Mouse (Mus musculus): ENCODE results near the gene Mgat4b. TPM values are rescaled to one million over a fixed set of nuclear protein-coding genes. Genes with fewer than 3 reads are reported as not detected.

The Mgat4b gene
- polyA plus RNA-seq, 1 experiment from 2014 or later, result 11.9 TPM

DNA sequence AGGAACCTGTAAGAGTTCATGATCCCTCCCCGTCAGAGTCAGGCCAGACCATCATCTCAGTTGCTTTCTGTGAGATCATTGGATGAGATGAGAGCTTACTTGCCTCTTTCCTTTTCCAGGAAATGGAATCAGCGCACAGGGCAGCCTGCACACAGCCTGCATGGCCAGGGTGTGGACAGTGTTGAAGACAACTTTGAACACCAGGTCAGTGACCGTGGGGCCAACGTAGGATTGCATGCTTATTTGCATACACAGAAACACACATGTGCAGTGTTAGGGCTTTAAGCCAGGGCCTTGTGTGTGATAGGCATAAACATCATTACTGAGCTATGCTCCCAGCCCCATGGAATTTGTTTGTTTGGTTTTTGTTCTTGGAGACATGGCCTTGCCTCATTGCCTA, 13.2 kb upstream of the Mgat4b start:
- ATAC-seq (ENCODE audit: low FRiP score, low TSS enrichment), result no peak
- Histone ChIP-seq H3K27me3 (ENCODE audit: insufficient read depth, low read length) (no peaks in the 10 kb centered on the region), H3K4me2 (replicated peaks; ENCODE audit: low read depth, low read length) (no peak overlapping the region), H3K36me3 (ENCODE audit: insufficient read depth, low read length) (peaks cover 42% of the 10 kb centered on the region), H3K27ac (ENCODE audit: low read length) (no peak overlapping the region), H3K9ac (replicated peaks; ENCODE audit: low read length) (no peak overlapping the region), H3K9me3 (ENCODE audit: low read length) (no peaks in the 10 kb centered on the region), H3K4me1 (ENCODE audit: insufficient read depth, low read length) (no peaks in the 10 kb centered on the region), H3K4me3 (ENCODE audit: low read length) (no peak overlapping the region)
- WGBS, result 94% methylated on average over 4 of the region's 4 CpGs

DNA sequence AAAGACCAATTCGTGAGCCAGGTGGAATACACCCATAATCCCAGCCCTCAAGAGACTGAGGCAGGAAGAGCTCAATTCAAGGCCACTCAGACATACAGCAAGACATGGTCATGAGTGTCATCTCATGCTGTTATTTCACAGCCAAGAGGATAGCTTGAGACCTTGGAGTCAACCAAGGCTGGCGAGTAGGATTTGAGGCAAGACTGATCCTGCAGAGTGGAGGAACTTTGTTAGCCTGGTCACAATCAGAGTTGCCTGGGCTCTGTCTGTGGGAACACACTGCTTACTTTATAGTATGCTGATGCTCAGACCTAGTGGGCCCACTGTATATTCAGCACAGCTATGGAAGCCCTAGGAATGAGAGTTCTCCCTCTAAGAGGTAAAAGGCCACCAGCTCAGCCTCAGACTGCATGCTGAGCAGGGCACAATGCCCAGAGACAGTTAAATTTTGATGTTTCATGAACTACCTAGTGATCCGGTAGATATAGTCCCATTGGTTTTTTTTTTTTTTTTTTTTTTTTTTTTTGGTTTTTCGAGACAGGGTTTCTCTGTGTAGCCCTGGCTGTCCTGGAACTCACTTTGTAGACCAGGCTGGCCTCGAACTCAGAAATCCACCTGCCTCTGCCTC, 12.4 kb upstream of the Mgat4b start:
- Histone ChIP-seq H3K4me3 (ENCODE audit: low read length) (no peak overlapping the region), H3K9ac (replicated peaks; ENCODE audit: low read length) (no peak overlapping the region), H3K9me3 (ENCODE audit: low read length) (no peaks in the 10 kb centered on the region), H3K4me2 (replicated peaks; ENCODE audit: low read depth, low read length) (no peak overlapping the region), H3K27me3 (ENCODE audit: insufficient read depth, low read length) (no peaks in the 10 kb centered on the region), H3K4me1 (ENCODE audit: insufficient read depth, low read length) (no peaks in the 10 kb centered on the region), H3K27ac (ENCODE audit: low read length) (no peak overlapping the region), H3K36me3 (ENCODE audit: insufficient read depth, low read length) (peaks cover 49% of the 10 kb centered on the region)
- no peak for ATAC-seq (ENCODE audit: low FRiP score, low TSS enrichment)
- WGBS, result 86% methylated on average over 3 of the region's 5 CpGs

DNA sequence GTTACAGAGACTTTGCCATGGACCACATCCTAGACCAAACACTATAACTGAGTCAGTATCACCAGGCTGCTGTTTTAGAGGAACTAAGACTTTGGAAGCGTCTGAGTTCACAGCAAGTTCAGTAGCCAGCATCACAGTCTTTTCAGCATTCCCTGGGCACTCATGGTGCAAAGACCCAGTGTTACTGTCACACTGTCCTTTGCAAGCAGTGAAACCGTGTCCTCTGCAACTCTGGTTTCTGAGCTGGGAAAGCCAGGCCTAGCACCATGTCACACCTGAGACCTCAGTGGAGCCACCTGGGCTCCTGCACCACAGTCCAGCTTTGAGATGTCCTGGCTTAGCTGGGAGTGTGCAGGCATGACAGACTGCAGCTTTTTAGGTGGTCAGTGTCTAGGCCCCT, 11.8 kb upstream of the Mgat4b start:
- Histone ChIP-seq H3K9me3 (ENCODE audit: low read length) (no peaks in the 10 kb centered on the region), H3K27ac (ENCODE audit: low read length) (no peak overlapping the region), H3K4me2 (replicated peaks; ENCODE audit: low read depth, low read length) (no peak overlapping the region), H3K36me3 (ENCODE audit: insufficient read depth, low read length) (peaks cover 49% of the 10 kb centered on the region), H3K27me3 (ENCODE audit: insufficient read depth, low read length) (no peaks in the 10 kb centered on the region), H3K4me3 (ENCODE audit: low read length) (no peak overlapping the region), H3K4me1 (ENCODE audit: insufficient read depth, low read length) (no peaks in the 10 kb centered on the region), H3K9ac (replicated peaks; ENCODE audit: low read length) (no peak overlapping the region)
- WGBS, result 93% methylated on average over 2 of the region's 2 CpGs
- no peak for ATAC-seq (ENCODE audit: low FRiP score, low TSS enrichment)

DNA sequence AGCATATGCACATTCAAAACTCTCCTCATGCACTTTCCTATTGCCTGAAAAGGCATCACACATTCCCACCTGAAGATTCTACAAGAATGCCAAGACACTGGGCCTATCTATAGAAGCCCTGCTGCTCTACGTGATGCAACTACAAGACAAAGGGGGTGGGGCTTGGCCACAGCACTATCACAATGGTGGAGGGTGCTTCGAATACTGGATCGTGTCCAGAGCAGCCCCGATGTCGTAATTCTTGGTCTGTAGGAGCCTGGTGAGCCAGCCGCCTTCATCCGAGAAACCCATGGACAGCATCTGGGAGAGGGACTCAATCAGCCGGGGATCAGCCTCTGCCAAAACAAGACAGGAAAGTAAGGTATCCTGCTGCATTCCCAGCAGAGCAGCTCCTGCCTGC, 10.1 kb upstream of the Mgat4b start:
- Histone ChIP-seq H3K4me1 (ENCODE audit: insufficient read depth, low read length) (no peaks in the 10 kb centered on the region), H3K9me3 (ENCODE audit: low read length) (no peaks in the 10 kb centered on the region), H3K27ac (ENCODE audit: low read length) (no peak overlapping the region), H3K27me3 (ENCODE audit: insufficient read depth, low read length) (no peaks in the 10 kb centered on the region), H3K4me2 (replicated peaks; ENCODE audit: low read depth, low read length) (no peak overlapping the region), H3K36me3 (ENCODE audit: insufficient read depth, low read length) (peaks cover 65% of the 10 kb centered on the region), H3K9ac (replicated peaks; ENCODE audit: low read length) (no peak overlapping the region), H3K4me3 (ENCODE audit: low read length) (no peak overlapping the region)
- no peak for ATAC-seq (ENCODE audit: low FRiP score, low TSS enrichment)
- WGBS, result 76% methylated on average over 8 of the region's 8 CpGs

DNA sequence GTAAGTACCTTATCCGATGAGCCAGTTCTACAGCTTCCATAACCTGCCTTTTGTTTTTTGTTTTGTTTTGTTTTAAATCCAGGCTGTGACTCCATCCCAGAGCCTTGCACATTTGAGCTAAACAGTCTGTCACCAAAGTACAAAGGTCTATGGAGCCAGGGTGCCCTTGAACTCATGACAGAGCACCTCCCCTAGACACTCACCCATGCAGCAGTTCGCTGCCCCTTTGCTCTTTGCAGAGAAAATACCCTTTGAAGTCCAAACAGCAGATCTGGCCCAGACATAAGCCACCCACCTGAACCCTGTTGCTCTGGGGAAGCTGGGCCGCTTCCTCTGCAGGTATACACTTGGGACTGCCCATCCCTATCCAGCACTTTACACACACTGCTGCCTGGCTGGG, 9.1 kb upstream of the Mgat4b start:
- ATAC-seq (ENCODE audit: low FRiP score, low TSS enrichment), result no peak
- H3K27ac ChIP-seq (ENCODE audit: low read length), result no peak overlapping the region
- 94% methylated on average over 3 of the region's 3 CpGs for WGBS

DNA sequence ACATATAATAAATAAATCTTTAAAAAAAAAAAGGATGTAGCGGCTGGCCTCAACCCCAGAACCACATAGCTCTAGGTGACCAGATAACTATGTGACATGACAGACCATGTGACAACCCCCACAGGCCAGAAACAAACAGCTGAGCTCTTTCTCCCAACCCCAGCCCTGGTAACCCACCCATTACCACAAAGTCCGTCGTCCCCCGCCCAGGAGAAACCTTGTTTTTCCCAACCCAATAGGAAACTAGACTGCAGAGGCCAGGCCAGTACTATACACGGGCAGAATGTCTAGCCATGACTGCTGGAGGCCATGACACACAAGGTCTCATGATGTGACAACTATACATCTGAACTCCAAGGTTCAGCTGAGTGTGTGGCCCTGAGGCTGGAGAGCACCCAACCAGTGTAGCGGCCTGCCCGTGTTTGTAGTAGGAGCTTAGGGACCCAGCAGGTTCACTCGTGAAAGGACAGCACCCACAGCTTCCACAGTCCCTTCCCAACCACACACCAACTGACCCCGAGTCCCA, 7.3 kb upstream of the Mgat4b start:
- Histone ChIP-seq H3K4me1 (ENCODE audit: insufficient read depth, low read length) (0 out of 2 replicates have a peak, but pooled peaks cover 3% of the 10 kb centered on the region), H3K9ac (replicated peaks; ENCODE audit: low read length) (no peak overlapping the region), H3K27ac (ENCODE audit: low read length) (no peak overlapping the region), H3K4me2 (replicated peaks; ENCODE audit: low read depth, low read length) (no peak overlapping the region), H3K27me3 (ENCODE audit: insufficient read depth, low read length) (no peaks in the 10 kb centered on the region), H3K9me3 (ENCODE audit: low read length) (no peaks in the 10 kb centered on the region), H3K36me3 (ENCODE audit: insufficient read depth, low read length) (peaks cover 83% of the 10 kb centered on the region), H3K4me3 (ENCODE audit: low read length) (no peak overlapping the region)
- WGBS, result 91% methylated on average over 9 of the region's 9 CpGs
- ATAC-seq (ENCODE audit: low FRiP score, low TSS enrichment), result no peak

More for the DNA sequence above, 9.1 kb upstream of the Mgat4b start:
- no peaks in the 10 kb centered on the region for H3K27me3 ChIP-seq (ENCODE audit: insufficient read depth, low read length)
- no peak overlapping the region for H3K9ac ChIP-seq (replicated peaks; ENCODE audit: low read length)
- peaks cover 75% of the 10 kb centered on the region for H3K36me3 ChIP-seq (ENCODE audit: insufficient read depth, low read length)
- no peaks in the 10 kb centered on the region for H3K4me1 ChIP-seq (ENCODE audit: insufficient read depth, low read length)
- no peak overlapping the region for H3K4me2 ChIP-seq (replicated peaks; ENCODE audit: low read depth, low read length)
- no peak overlapping the region for H3K4me3 ChIP-seq (ENCODE audit: low read length)
- H3K9me3 ChIP-seq (ENCODE audit: low read length), result no peaks in the 10 kb centered on the region

DNA sequence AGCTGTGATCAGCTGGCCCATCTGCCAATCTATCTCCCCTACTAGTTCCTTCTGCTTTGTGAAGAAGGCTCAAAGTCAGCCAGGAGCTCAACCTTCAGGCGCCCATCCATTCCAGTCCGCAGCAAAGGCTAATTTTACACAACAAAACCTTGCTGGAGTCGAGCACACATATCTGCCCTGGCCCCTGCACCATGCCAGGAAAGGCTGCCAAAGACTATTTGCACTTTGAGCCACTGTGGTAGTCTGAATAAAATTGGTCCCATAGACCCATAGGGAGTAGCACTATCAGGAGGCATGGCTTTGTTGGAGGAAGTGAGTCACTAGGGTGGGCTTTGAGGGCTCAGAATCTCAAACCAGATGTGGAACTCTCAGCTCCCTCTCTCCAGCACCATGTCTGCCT, 5.3 kb upstream of the Mgat4b start:
- H3K9ac ChIP-seq (replicated peaks; ENCODE audit: low read length), result no peak overlapping the region
- H3K27ac ChIP-seq (ENCODE audit: low read length), result no peak overlapping the region
- H3K27me3 ChIP-seq (ENCODE audit: insufficient read depth, low read length), result no peaks in the 10 kb centered on the region
- peaks cover 67% of the 10 kb centered on the region for H3K36me3 ChIP-seq (ENCODE audit: insufficient read depth, low read length)
- H3K9me3 ChIP-seq (ENCODE audit: low read length), result no peaks in the 10 kb centered on the region
- no peak overlapping the region for H3K4me3 ChIP-seq (ENCODE audit: low read length)
- peaks cover 10% of the 10 kb centered on the region for H3K4me1 ChIP-seq (ENCODE audit: insufficient read depth, low read length)
- no peak overlapping the region for H3K4me2 ChIP-seq (replicated peaks; ENCODE audit: low read depth, low read length)
- WGBS, result 90% methylated on average over 3 of the region's 3 CpGs
- ATAC-seq (ENCODE audit: low FRiP score, low TSS enrichment), result no peak

DNA sequence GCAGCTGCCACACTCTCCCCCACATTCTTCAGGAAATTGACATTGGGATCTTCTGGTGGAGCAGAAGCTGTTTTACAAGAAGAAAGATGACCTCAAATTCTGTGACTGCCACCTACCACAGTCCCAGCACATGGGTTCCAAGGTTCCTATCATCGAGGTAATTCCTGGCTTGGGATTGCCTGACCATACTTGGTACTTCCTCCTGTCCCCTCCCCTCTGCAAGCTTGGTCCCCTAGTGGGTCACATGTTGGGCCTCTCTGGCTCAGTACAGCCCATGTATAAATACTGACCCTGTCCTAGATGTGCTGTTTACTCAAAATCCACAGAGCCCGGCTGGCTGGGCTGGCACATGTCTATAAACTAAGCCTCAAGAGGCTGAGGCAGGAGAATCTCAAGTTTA, 4.7 kb upstream of the Mgat4b start:
- H3K27me3 ChIP-seq (ENCODE audit: insufficient read depth, low read length), result no peaks in the 10 kb centered on the region
- H3K9me3 ChIP-seq (ENCODE audit: low read length), result no peaks in the 10 kb centered on the region
- H3K4me1 ChIP-seq (ENCODE audit: insufficient read depth, low read length), result peaks cover 11% of the 10 kb centered on the region
- H3K36me3 ChIP-seq (ENCODE audit: insufficient read depth, low read length), result peaks cover 61% of the 10 kb centered on the region
- no peak overlapping the region for H3K4me3 ChIP-seq (ENCODE audit: low read length)
- WGBS, result 77% methylated on average over 2 of the region's 2 CpGs
- H3K27ac ChIP-seq (ENCODE audit: low read length), result no peak overlapping the region
- no peak for ATAC-seq (ENCODE audit: low FRiP score, low TSS enrichment)
- H3K9ac ChIP-seq (replicated peaks; ENCODE audit: low read length), result no peak overlapping the region
- H3K4me2 ChIP-seq (replicated peaks; ENCODE audit: low read depth, low read length), result no peak overlapping the region

DNA sequence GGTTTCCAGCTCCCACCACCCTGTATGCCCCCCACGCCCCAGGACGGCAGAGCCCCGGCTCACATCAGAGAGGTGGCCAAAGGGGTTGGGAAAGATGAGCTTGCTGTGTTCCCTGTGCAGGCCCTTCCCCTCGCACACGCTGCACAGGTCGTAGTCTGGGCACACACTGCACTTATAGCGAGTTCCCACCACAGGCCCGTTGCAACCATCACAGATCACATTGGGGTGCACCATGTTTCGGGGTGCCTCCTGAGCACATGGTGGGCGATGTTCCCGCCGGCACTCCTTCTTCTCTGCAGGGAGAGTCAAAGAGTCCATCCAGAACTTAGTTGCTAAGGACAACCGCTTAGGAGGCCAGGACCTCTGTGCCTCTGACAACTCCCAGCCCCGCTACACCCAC, 3.3 kb upstream of the Mgat4b start:
- Histone ChIP-seq H3K9me3 (ENCODE audit: low read length) (no peaks in the 10 kb centered on the region), H3K27me3 (ENCODE audit: insufficient read depth, low read length) (no peaks in the 10 kb centered on the region), H3K27ac (ENCODE audit: low read length) (no peak overlapping the region), H3K9ac (replicated peaks; ENCODE audit: low read length) (no peak overlapping the region), H3K4me3 (ENCODE audit: low read length) (no peak overlapping the region), H3K4me2 (replicated peaks; ENCODE audit: low read depth, low read length) (no peak overlapping the region), H3K4me1 (ENCODE audit: insufficient read depth, low read length) (peaks cover 17% of the 10 kb centered on the region), H3K36me3 (ENCODE audit: insufficient read depth, low read length) (peaks cover 48% of the 10 kb centered on the region)
- 94% methylated on average over 14 of the region's 14 CpGs for WGBS
- no peak for ATAC-seq (ENCODE audit: low FRiP score, low TSS enrichment)

DNA sequence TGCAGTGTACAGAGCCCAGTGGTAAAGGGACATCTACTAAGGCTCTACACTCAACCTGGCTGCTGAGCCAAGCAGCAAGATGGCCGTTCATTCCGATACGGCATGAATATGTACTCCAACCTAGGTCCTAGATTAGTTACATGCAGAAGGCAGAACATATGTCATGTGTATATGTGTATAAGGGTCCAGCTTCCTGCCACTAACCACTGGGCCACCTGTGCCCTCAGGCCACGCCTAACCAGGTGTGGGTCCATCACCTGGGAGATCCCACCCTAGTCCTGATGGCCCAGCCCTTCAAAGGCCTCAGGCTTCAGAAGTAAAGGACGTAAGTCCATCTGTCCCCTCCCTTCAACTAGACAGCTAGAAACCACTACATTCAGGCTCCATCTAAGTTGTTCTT, 2.7 kb upstream of the Mgat4b start:
- ATAC-seq (ENCODE audit: low FRiP score, low TSS enrichment), result no peak
- peaks cover 24% of the 10 kb centered on the region for H3K4me1 ChIP-seq (ENCODE audit: insufficient read depth, low read length)
- H3K27me3 ChIP-seq (ENCODE audit: insufficient read depth, low read length), result no peaks in the 10 kb centered on the region
- peaks cover 41% of the 10 kb centered on the region for H3K36me3 ChIP-seq (ENCODE audit: insufficient read depth, low read length)
- H3K4me3 ChIP-seq (ENCODE audit: low read length), result no peak overlapping the region
- no peak overlapping the region for H3K9ac ChIP-seq (replicated peaks; ENCODE audit: low read length)
- H3K9me3 ChIP-seq (ENCODE audit: low read length), result no peaks in the 10 kb centered on the region
- H3K27ac ChIP-seq (ENCODE audit: low read length), result no peak overlapping the region
- 95% methylated on average over 5 of the region's 5 CpGs for WGBS
- no peak overlapping the region for H3K4me2 ChIP-seq (replicated peaks; ENCODE audit: low read depth, low read length)
